Mouse (Mus musculus) activated CD4-positive, CD25-positive, alpha-beta regulatory T cell, adult 4 months (primary cell): ENCODE data around the gene Entpd6. TPM values are rescaled to one million over a fixed set of nuclear protein-coding genes. Genes with fewer than 3 reads are reported as not detected.
A peak's percentile ranks its signal among the peaks of the same experiment; 100 is the strongest.

ENCODE experiments used
- ATAC-seq: one replicate; pipeline ENCODE4 v1.8.0; 2017
- polyA plus RNA-seq, 2 experiments: library from polyadenylated mRNA; unstranded; fragments of 100-300 nt; shearing (Covaris generic); gene quantifications; one replicate each; pipeline ENCODE4 v1.2.1; 2017

Gene Entpd6
- polyA plus RNA-seq, 2 experiments from 2014 or later: 26.3 to 27.8 TPM

DNA sequence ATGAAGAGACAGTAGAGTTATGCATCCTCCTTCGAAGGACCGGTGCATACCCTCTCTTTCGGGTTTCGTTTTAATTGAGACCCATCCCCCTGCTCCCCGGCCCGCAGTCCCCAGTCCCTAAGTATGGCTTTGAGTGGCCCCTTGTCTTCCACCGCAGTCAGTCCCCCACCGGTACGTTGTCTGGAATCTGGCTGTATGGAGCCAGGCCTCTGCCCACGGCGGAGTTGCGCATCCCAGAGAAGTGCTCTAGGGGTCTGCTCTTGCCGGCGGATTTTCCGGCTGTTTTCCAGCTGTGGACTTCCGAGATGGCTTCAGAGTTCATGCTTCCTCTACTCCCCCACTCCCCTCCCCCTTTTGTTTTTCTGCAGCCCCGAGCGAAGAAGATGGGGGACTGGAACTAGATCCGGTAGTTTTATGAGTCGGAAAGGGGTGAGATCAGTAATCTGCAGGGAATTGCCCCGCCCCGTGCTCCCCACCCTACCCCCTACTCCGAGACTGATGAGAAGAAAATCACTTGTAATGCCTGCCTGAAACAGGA lies 38.5 kb downstream of the Entpd6 start:
- ATAC-seq: peak; percentile 20

DNA sequence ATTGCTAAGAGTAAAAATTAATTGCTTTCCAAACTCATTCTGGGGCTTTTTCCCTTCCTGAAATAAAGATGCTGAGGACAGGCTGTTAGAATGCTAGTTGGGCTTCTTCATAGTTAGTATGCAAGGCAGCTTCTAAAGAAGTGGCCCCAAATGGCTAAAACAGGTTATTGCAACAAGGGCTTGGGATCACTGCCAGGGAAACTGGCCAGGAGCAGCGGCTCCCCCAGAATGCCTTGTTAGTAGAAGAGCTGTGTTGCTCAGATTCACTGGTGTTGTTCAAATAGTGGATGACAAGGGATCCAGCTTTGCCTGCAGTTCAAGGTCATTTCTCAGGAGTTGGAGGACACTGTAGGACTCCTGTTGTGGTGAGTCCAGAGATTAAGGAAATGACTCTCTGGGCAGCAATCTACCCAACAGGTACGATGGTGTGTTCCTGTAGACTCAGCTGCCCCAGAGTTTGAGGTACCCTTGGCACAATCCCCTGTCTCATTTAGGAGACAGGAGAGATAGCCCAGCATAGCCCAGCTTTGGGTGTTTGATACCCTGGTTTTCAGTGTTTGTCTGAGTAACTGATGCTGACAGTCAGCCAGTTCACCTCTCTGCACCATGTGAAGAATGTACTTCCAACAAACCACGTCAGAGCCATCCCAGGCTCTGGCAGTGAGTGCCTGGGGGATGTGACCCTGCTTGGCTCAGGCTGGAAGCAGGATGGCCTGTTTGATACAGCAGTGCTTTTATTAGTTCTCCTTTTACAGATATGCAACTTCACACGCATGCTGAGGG lies 40.1 kb downstream of the Entpd6 start:
- no peak for ATAC-seq

DNA sequence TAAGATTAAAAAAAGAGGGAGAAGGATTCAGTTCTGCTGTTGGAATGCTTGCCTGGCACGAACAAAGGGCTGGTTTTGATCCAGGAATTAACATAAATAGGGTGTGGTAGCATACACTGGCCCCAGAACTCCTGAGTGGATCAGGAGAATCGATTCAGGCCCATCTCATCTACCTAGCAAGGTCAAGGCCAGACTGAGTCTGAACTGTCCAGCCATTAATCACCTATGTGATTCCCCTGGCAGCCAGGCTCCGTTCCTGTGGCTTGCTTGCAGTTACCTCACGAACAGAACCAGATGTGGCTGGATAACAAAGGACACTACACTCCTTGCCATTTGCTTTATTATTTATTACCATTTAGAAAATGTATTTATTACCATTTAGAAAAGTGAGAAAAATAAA lies 44.5 kb downstream of the Entpd6 start:
- no peak for ATAC-seq

GRCm38 (mm10) chr2:150798084-150798483 lies 49.2 kb downstream of the Entpd6 start:
- ATAC-seq: no peak

DNA sequence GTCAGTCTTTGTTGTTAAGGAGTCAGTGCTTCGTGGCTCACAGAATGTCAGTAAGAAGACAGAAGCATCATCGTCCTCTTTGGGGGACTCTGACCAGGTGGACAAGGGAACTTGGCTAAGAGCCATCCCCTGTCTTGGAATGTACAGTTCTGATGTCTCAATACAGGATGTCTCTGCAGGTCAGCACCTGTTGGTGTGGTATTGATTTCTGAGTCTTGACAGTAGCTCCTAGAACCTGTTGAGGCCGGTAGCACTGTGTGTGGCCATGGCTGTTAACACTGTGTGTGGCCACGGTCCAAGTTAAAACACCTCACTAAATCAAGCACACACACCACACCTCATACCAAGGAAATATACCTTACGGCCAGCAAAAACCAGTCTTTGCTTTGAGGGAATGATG lies 51.8 kb downstream of the Entpd6 start:
- ATAC-seq: no peak

- ATAC-seq: peak; percentile 56
Observed at GRCm38 (mm10) chr2:150803035-150803434, 54.2 kb downstream of the Entpd6 start.

GRCm38 (mm10) chr2:150808381-150808780 lies 59.5 kb downstream of the Entpd6 start:
- ATAC-seq: no peak

DNA sequence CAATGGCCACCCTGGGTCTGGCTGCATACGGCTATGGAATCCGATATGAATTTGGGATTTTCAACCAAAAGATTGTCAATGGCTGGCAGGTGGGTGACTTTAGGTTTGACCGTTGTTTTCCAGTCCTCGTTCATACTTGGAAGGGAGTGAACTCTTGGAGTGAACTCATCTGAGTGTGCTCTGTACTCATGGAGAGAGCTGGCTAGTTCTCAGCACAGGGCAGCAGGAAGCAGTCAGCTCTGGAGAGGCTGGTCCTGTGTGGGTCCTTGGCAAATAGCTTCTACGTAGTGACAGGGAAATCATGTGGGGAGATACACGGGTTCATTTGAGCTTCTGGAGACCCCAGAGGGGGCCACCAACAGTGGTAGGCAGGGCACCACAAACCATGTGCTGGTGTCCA lies 60.0 kb downstream of the Entpd6 start:
- no peak for ATAC-seq

DNA sequence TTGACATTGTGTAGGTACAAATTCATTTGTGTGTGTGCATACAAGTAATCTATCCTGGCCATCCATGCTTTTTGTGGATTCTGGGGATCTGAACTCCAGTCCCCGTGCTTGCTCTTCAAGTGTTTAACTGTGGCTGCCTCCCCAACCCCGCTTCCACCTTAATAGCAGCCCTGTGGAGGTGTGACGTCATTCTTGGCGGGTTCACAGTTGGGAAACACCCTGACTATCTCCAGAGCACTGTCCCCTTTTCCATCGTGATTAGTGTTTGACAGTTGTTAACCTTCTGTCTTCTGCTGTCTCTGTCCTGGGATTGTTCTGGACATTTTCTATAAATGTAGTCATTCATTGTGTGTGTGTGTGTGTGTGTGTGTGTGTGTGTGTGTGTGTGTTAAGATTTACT lies 61.8 kb downstream of the Entpd6 start:
- ATAC-seq: no peak

GRCm38 (mm10) chr2:150812816-150813215 lies 64.0 kb downstream of the Entpd6 start:
- ATAC-seq: no peak

DNA sequence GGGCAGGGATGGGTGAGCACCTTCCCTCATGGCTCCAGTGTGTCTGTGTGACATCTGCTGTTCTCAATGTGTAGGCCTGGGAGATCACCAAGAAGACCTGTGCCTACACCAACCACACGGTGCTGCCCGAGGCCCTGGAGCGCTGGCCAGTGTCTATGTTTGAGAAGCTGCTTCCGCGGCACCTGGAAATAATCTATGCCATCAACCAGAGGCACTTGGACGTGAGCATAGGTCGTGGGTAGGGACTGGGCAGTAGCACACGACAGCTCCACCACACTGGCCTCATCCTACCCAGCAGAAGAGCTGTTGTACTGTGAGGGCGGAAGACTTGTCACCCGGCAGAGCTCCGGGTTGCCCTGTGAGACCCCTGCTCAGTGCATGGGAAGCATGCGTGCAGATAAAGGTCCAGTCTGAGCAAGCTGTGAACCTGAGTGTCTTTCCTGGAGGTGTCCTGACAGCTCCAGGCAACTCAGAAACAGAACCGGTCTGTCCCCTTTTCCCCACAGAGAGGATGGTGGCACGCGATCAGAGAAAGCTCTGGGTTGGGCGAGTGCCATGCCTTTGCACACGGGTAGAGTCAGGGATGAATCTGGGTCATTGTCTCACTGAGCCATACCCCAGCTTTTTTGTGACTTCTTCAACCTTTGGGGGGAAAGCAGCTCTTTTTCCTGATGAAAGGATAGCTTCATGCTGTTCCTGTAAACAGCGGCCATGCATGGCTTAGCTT lies 68.0 kb downstream of the Entpd6 start:
- no peak for ATAC-seq

- no peak for ATAC-seq
Observed at GRCm38 (mm10) chr2:150818742-150819141, 69.9 kb downstream of the Entpd6 start.

- no peak for ATAC-seq
Observed at GRCm38 (mm10) chr2:150820720-150821119, 71.9 kb downstream of the Entpd6 start.

Other genes with a start within 250 kb of the Entpd6 start
- gene Cst7, start 178.6 kb upstream of the Entpd6 start, polyA plus RNA-seq: 100 to 1,000 TPM; 168 to 204 TPM
- gene Apmap, start 140.5 kb upstream of the Entpd6 start, polyA plus RNA-seq: 10 to 100 TPM; 16.9 to 18.8 TPM
- 10 to 100 TPM; 13.5 to 13.6 TPM for gene Acss1, start 80.5 kb upstream of the Entpd6 start, polyA plus RNA-seq
- not detected for gene Vsx1, start 59.7 kb upstream of the Entpd6 start, polyA plus RNA-seq
- gene Pygb, start 37.7 kb downstream of the Entpd6 start, polyA plus RNA-seq: 10 to 100 TPM; 33.1 to 49.4 TPM
- 10 to 100 TPM; 14.7 to 15.9 TPM for gene Abhd12, start 155.7 kb downstream of the Entpd6 start, polyA plus RNA-seq
- 1 to 10 TPM; 8.0 to 9.6 TPM for gene Gins1, start 156.4 kb downstream of the Entpd6 start, polyA plus RNA-seq